Mouse (Mus musculus) T-helper 1 cell (primary cell): Measurements from ENCODE around the gene Gm5862.
"Not testable (repeated sequence)": the region's sequence is repeated elsewhere in the genome, so short reads cannot be mapped to it uniquely, and the experiment has no call there.

ENCODE experiments used
- in situ Hi-C: fragments of 300-600 bp; cut with MboI, MseI; formaldehyde crosslinking; loops from one replicate; pipeline ENCODE4 v1.15.1; 2025; ENCODE audit warnings: high pct_unique_total_duplicates

The Gm5862 gene

DNA sequence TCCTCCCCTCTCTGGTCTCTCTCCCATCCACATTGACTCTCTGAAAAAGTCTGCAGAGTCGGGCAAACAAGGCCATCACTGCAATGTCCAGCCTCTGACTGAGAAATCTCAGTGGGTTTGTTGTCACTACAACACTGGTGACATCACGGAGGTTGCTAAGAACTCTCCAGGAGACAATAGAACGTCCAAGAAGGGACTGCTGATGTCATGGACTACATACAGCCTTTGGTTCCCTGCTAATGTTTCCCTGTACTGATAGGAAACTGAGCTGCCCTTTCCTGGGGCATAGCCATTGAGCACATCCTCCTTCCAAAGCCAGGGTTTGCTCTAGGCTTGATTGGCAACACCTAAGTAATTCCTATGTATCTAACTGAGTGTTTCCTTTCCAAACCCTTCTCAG, at the start of gene Gm5862:
TSS of gene Gm5862 (minus strand) at position 101 of the 400 bp plus-strand sequence.
- in situ Hi-C loops: not testable (repeated sequence)

DNA sequence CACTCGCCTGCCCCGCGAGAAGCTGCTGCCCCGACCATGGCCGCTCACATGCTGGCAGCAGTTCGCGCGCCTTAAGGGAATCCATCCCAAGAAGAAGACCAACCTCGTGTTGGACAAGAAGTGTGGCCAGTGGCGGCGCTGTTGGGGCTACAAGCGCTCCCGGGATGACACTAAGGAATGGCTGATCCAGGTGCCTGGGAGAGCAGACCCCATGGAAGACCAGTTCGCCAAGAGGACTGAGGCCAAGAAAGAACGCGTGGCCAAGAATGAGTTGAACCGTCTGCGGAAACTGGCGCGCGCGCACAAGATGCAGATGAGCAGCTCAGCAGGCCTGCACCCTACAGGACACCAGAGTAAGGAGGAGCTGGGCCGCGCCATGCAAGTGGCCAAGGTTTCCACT, 48.0 kb upstream of the Gm5862 start:
- in situ Hi-C loops: no loop called here

DNA sequence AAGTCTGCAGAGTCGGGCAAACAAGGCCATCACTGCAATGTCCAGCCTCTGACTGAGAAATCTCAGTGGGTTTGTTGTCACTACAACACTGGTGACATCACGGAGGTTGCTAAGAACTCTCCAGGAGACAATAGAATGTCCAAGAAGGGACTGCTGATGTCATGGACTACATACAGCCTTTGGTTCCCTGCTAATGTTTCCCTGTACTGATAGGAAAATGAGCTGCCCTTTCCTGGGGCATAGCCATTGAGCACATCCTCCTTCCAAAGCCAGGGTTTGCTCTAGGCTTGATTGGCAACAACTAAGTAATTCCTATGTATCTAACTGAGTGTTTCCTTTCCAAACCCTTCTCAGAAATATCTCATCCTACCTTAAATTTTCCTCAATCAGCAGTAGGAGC, 35.8 kb upstream of the Gm5862 start, which contains the start of gene Gm7347:
TSS of gene Gm7347 (minus strand) at position 101 of the 400 bp plus-strand sequence.
- in situ Hi-C loops: not testable (repeated sequence)

DNA sequence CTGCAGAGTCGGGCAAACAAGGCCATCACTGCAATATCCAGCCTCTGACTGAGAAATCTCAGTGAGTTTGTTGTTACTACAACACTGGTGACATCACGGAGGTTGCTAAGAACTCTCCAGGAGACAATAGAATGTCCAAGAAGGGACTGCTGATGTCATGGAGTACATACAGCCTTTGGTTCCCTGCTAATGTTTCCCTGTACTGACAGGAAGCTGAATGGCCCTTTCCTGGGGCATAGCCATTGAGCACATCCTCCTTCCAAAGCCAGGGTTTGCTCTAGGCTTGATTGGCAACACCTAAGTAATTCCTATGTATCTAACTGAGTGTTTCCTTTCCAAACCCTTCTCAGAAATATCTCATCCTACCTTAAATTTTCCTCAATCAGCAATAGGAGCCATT, 16.7 kb upstream of the Gm5862 start, which contains the start of gene Speer4a:
TSS of gene Speer4a (minus strand) at position 101 of the 400 bp plus-strand sequence.
- in situ Hi-C loops: loop anchor here (5.0 kb wide), 1 partner anchor 48 kb away; the partner anchor contains the start of gene Gm10471

DNA sequence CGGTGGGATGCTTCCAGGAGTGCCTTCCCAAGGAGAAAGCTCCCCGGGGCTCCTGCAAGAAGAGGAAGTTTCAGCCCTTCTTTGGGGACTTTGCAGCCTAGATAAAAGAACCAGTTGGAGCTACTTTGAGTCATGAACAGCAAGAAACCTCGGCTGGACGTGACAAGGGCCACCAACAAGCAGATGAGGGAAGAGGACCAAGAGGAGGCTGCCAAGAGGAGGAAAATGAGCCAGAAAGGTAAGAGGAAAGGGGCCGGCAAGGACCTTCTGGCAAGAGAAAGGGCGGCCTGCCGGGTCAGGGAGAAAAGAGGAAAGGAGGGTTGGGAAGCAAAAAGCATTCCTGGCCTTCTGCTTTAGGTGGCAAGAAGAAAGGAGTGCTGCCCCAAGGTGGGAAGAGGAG, 15.0 kb downstream of the Gm5862 start:
- in situ Hi-C loops: loop anchor here (5.0 kb wide), 1 partner anchor 50 kb away; no protein-coding TSS in a partner anchor

DNA sequence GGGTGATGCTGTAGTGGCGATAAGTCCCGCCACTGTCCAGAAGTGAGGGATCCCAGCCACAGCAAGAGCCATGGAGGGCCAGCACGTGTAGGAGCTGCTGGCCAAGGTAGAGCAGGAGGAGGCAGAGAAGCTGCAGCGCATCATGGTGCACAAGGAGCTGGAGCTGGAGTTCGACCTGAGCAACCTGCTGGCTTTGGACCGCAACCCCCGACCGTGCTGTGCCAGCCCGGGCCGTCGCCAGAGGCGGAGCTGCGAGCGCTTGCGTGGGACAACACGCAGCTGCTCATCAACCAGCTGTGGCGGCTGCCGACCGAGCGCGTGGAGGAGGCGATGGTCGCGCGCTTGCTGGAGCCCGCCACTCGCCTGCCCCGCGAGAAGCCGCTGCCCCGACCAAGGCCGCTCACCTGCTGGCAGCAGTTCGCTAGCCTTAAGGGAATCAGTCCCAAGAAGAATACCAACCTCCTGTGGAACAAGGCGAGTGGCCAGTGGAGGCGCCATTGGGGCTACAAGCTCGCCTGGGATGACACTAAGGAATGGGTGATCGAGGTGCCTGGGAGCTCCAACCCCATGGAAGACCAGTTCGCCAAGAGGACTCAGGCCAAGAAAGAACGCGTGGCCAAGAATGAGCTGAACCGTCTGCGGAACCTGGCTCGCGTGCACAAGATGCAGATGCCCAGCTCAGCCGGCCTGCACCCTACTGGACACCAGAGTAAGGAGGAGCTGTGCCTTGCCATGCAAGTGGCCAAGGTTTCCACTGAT, 15.6 kb downstream of the Gm5862 start:
- in situ Hi-C loops: loop anchor here (5.0 kb wide), 1 partner anchor 50 kb away; no protein-coding TSS in a partner anchor

DNA sequence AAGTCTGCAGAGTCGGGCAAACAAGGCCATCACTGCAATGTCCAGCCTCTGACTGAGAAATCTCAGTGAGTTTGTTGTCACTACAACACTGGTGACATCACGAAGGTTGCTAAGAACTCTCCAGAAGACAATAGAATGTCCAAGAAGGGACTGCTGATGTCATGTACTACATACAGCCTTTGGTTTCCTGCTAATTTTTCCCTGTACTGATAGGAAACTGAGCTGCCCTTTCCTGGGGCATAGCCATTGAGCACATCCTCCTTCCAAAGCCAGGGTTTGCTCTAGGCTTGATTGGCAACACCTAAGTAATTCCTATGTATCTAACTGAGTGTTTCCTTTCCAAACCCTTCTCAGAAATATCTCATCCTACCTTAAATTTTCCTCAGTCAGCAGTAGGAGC, 18.0 kb downstream of the Gm5862 start, which contains the start of gene Gm1979:
TSS of gene Gm1979 (minus strand) at position 101 of the 400 bp plus-strand sequence.
- in situ Hi-C loops: loop anchor here (5.0 kb wide), 1 partner anchor 47 kb away; no protein-coding TSS in a partner anchor

DNA sequence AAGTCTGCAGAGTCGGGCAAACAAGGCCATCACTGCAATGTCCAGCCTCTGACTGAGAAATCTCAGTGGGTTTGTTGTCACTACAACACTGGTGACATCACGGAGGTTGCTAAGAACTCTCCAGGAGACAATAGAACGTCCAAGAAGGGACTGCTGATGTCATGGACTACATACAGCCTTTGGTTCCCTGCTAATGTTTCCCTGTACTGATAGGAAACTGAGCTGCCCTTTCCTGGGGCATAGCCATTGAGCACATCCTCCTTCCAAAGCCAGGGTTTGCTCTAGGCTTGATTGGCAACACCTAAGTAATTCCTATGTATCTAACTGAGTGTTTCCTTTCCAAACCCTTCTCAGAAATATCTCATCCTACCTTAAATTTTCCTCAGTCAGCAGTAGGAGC, 34.2 kb downstream of the Gm5862 start, which contains the start of gene Gm21698:
TSS of gene Gm21698 (minus strand) at position 101 of the 400 bp plus-strand sequence.
- in situ Hi-C loops: not testable (repeated sequence)

DNA sequence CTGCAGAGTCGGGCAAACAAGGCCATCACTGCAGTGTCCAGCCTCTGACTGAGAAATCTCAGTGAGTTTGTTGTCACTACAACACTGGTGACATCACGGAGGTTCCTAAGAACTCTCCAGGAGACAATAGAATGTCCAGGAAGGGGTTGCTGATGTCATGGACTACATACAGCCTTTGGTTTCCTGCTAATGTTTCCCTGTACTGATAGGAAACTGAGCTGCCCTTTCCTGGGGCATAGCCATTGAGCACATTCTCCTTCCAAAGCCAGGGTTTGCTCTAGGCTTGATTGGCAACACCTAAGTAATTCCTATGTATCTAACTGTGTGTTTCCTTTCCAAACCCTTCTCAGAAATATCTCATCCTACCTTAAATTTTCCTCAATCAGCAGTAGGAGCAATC, 50.2 kb downstream of the Gm5862 start, which contains the start of gene Gm21680:
TSS of gene Gm21680 (minus strand) at position 101 of the 400 bp plus-strand sequence.
- in situ Hi-C loops: not testable (repeated sequence)
